Mouse (Mus musculus) G1E-ER4 (cell line): ENCODE measurements around the gene Gm49776. TPM values are rescaled to one million over a fixed set of nuclear protein-coding genes. Genes with fewer than 3 reads are reported as not detected.

ENCODE experiments used
- GATA1 ChIP-seq: IDR thresholded peaks from one replicate; pipeline ENCODE4 v1.8.0; 2012; ENCODE audit warnings: low read length, inconsistent platforms
- polyA plus RNA-seq: library from polyadenylated mRNA; stranded (reverse); fragments of >175 nt; gene quantifications from 2 replicates; pipeline ENCODE4 v1.2.3, GENCODE M21; 2012

Gene Gm49776
- polyA plus RNA-seq, 1 experiment = not detected

DNA sequence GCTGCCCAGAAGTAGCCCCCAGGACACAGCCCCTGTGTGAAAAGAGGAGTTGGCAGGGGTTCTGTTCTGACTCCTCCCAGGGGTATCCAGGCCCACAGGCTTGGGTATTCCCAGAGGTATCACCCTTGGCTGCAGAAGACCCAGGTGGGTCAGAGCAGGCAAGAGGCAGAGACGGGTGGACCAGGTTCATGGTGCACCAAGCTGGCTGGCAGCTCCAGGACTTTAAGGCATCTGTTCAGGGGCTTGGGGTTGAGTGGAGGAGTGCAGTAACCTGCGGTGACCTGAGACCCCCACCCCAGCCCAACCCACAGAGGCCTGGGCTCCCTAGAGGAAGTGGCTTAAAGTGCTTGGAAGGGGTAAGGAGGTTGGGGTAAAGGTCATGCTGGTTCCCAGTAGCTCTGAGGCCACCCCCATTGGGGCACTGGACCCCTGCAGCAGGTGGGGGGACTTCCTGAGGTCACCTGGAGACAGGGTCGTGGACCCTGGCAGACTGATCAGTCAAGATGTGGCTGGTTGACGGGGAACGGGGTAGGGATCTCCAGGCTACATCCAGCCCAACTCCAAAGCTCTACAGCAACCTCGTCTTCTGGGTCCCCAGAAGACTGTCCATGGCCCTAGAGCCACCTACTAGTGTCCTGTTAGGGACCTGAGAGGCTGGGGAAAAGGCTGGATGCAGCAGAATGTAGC is 37.1 kb downstream of the Gm49776 start:
- no peak for TF ChIP-seq GATA1

GRCm38 (mm10) chr16:18220001-18220400 is 38.1 kb downstream of the Gm49776 start:
- TF ChIP-seq GATA1 = no peak

DNA sequence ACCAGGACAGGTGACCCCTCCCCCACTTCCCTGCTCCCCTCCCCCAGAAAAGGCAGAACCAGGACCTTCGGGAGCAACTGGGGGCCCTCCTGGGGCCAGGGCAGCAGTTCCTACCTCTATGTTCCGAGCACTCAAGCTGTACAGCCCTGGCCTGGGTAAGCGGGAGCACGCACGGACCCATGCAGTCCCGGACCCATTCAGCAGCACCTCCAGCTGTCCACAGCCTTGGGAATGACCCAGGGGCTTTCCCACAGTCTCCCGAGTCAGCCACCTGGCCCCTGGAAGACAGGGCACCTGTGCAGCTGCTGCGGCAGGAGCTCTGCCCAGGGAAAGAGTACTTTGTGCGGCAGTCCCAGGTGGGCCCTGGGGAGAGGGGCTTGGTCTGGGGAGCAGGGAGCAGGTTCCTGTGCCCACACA is 39.5 kb downstream of the Gm49776 start:
- no peak for TF ChIP-seq GATA1

DNA sequence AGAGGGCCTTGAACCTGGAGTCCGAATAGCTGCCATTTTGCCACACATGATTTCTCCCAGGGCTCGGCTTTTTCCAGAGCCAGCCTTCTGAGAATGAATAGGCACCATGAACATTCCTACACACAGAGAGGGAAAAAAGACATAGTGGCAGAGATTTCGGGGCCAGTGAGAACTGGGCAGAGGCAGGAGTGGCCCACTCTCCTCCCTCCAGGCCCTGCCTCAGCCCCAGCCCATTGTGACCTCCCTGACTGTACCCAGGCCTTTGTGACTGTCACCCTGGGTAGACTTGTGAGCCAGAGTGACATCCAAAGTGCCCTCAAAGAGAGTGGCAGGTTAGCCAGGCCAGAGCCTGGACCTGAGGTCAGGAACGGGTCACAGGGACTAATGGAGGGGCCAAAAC is 40.5 kb downstream of the Gm49776 start, which contains the start of gene Ccdc188:
TSS of gene Ccdc188 (plus strand) at position 301 of the 400 bp plus-strand sequence.
- TF ChIP-seq GATA1 = no peak

GRCm38 (mm10) chr16:18214858-18215257 is 43.3 kb downstream of the Gm49776 start:
- TF ChIP-seq GATA1 = no peak

GRCm38 (mm10) chr16:18213689-18214088 is 44.4 kb downstream of the Gm49776 start:
- TF ChIP-seq GATA1 = no peak

GRCm38 (mm10) chr16:18211417-18212171 is 46.5 kb downstream of the Gm49776 start:
- TF ChIP-seq GATA1 = no peak

DNA sequence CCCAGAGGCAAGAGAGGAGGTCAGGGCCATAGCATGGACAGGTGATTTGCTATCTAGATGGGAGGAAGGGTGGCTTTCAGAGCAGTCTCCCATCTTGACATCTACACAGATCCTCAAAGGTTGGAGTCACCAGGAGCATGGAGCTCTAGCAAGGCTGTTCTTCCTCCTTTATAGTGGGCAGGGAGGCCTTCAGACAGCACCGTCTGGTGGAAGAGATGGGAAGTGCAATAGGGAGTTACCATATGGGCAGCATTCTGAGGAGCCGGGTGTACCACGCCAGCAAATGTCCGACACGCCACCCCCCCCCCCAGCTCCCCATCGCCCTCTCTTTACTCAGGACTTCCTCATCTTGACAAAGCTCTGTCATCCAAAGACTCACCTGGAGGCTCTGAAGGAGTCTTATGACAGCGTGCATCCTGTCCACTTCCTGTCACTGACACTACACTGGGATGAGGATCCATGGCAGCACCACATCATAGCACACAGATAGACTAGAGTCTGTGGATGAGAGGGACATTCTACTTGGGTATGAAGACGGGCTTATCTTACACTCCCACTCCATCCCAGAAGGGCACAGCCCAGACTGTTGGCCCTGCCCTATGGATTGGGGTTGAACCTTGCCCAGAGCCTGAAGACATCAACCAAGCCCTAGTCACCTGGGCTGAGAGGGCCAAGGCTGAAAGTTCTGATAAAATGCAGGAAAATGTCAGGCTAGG is 47.3 kb downstream of the Gm49776 start:
- no peak for TF ChIP-seq GATA1

GRCm38 (mm10) chr16:18203430-18204091 is 54.6 kb downstream of the Gm49776 start:
- no peak for TF ChIP-seq GATA1

DNA sequence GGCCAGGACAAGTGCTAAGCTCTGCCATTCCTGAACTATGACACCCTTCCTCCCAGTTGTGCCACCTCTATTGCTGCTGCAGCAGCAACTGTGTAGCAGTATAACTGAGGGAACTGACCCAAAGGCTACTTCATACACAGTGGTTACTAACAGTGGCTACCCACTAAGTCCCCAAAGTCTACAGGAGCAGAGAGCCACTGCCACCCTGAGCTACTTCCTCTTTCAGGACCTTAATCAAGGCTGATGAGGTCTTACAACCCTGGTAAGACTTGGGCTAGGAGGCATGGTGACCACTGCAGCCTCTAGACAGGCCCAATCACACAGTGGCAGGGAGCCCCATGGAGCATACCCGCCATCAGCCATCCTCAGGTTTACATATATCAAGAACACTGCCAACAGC is 56.1 kb downstream of the Gm49776 start:
- TF ChIP-seq GATA1 = no peak

- no peak for TF ChIP-seq GATA1
These were observed 56.5 kb downstream of the Gm49776 start for GRCm38 (mm10) chr16:18201620-18202019.

DNA sequence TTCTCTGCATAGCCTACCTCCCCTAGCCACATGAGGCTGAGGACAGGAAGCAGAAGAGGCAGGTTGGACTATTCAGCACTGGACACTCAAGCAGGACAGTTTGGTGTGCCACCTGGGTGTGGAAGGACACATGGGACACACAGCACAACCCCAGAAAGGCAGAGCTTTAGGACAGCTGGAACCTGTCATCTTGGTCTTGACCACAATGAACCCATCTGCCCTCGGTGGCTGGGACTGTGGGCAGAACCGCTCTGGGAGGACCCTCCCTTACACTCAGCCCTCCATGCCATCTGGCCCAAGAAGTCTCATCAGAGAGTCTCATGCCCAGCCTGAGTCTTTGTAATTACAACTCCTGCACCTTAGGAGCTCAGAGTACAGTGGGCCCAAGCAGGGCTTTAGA is 58.1 kb downstream of the Gm49776 start:
- no peak for TF ChIP-seq GATA1

GRCm38 (mm10) chr16:18198365-18199098 is 59.6 kb downstream of the Gm49776 start:
- no peak for TF ChIP-seq GATA1

DNA sequence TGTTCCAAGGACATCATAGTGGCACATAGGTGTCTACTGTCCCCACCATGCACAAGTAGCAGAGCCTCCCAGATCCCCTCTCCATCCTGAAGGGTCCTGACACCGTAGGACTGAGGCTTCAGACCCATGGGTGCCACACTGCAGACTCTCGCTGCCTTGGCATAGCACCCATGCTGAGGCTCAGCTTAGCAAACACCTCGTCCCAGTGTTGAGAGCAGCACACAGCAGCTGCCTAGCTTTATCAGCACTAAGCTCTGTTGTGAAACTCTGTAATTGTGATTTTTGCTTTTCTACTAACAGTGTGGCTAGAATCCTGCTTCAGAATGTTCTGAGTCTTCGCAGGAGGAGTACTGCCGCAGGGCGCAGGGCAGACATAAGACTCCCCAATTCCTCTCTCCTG is 60.2 kb downstream of the Gm49776 start:
- no peak for TF ChIP-seq GATA1

Other genes with a start within 250 kb of the Gm49776 start
- gene Dgcr6, start 205.5 kb downstream of the Gm49776 start, polyA plus RNA-seq = 41.0 and 45.2 TPM in 2 replicates
- 6.0 and 7.7 TPM in 2 replicates for gene Prodh, start 168.1 kb downstream of the Gm49776 start, polyA plus RNA-seq
- gene Rtn4r, start 130.7 kb downstream of the Gm49776 start, polyA plus RNA-seq = 0.03 TPM in 1 of 2 replicates, not detected in the other
- not detected in 2 replicates for gene Ccdc188, start 40.4 kb downstream of the Gm49776 start, polyA plus RNA-seq
- gene Zdhhc8, start 23.2 kb downstream of the Gm49776 start, polyA plus RNA-seq = 3.8 and 4.3 TPM in 2 replicates
- 90.5 and 92.7 TPM in 2 replicates for gene Trmt2a, start 9.6 kb downstream of the Gm49776 start, polyA plus RNA-seq
- gene Ranbp1, start 9.6 kb downstream of the Gm49776 start, polyA plus RNA-seq = 1,312 and 1,811 TPM in 2 replicates
- gene Dgcr8, start 30.9 kb upstream of the Gm49776 start, polyA plus RNA-seq = 5.3 and 13.9 TPM in 2 replicates
- 36.6 and 47.4 TPM in 2 replicates for gene Tango2, start 89.8 kb upstream of the Gm49776 start, polyA plus RNA-seq
- gene Arvcf, start 89.9 kb upstream of the Gm49776 start, polyA plus RNA-seq = 41.0 and 49.1 TPM in 2 replicates
- 13.1 and 16.2 TPM in 2 replicates for gene Txnrd2, start 168.1 kb upstream of the Gm49776 start, polyA plus RNA-seq
- gene Comt, start 168.5 kb upstream of the Gm49776 start, polyA plus RNA-seq = 37.8 and 85.4 TPM in 2 replicates
- gene Gnb1l, start 240.4 kb upstream of the Gm49776 start, polyA plus RNA-seq = 7.7 and 12.0 TPM in 2 replicates
- 6.8 and 7.7 TPM in 2 replicates for gene Rtl10, start 240.6 kb upstream of the Gm49776 start, polyA plus RNA-seq